Mouse (Mus musculus): ENCODE measurements around the gene Nrip1.
"Not testable (repeated sequence)": the region's sequence is repeated elsewhere in the genome, so short reads cannot be mapped to it uniquely, and the experiment has no call there.

The Nrip1 gene

GRCm38 (mm10) chr16:76373671-76374091 is at the start of gene Nrip1:
TSS of gene Nrip1 (minus strand) at chr16:76373827.
- no peak for DNase-seq (ENCODE audit: low read depth, low spot score)

GRCm38 (mm10) chr16:76422531-76422930 is 48.9 kb upstream of the Nrip1 start:
- DNase-seq (ENCODE audit: low read depth, low spot score): no peak

GRCm38 (mm10) chr16:76419849-76420248 is 46.2 kb upstream of the Nrip1 start:
- DNase-seq (ENCODE audit: low read depth, low spot score): no peak

DNA sequence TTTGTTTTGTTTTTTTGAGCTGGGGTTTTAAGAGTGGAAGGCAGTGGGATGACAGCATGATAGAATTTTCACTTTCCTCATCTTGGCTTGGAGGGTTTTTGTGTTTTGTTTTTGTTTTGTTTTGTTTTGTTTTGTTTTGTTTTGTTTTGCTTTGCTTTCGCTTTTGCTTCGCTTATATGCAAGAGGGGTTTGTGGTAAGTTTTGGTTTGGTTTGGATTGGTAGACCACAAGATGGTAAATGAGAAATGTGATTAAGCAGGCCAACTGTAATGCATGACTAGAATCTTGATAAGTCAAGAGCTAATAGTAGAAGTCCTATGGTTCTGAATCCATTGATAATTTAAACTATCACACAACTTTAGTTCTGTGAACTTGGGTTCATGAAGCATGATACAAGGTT is 42.9 kb upstream of the Nrip1 start:
- DNase-seq (ENCODE audit: low read depth, low spot score): no peak

GRCm38 (mm10) chr16:76416060-76416438 is 42.4 kb upstream of the Nrip1 start:
- DNase-seq (ENCODE audit: low read depth, low spot score): no peak

DNA sequence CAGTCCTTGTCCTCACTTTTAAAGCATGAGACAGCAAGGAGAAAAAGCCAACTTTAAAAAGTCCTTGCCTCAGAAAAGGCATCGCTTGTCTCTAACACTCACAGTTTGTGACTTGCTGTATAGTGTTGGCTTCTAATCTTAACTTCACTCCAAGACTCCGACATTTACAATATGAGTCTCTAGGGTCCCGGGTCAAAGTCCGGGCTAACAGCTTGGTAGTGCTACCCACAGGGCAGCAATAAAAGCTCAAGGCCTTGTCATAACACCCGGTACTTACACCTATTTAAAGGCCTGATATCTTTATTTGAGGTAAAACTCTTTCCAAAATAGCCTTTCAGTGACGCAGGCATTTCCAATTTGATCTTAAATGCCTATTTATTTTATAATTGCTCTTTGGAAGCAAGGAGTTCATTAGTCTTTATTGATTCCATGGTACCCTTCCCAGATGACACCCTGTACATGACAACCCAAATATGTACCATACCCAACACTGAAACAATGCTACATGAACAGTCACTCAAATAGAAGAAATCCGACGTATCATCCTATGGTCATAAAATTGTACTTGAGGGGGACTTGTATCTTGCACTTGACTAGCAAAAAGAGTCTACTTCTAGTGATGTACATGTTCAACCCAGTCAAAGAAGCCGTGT is 41.9 kb upstream of the Nrip1 start:
- no peak for DNase-seq (ENCODE audit: low read depth, low spot score)

DNA sequence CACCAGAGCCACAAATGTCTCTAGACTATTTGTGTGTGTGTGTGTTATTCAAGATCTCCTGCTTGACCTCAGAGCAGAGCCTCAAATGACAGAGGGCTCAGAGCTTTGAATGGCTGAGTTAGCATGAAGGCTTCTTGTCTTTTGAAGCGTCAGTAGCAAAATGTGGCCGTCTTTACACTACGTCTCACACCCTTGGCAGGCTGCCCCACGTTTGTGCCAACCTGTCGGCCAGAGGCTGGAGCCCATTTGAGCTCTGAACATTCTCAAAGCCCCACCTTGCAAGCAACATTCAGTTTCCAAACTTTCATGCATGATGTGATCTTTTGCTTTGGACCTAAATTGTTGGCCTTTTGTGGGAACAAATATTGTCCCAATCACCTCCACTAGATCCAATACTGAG is 40.9 kb upstream of the Nrip1 start:
- no peak for DNase-seq (ENCODE audit: low read depth, low spot score)

- DNase-seq (ENCODE audit: low read depth, low spot score): no peak
These were observed 40.0 kb upstream of the Nrip1 start for GRCm38 (mm10) chr16:76413581-76413980.

DNA sequence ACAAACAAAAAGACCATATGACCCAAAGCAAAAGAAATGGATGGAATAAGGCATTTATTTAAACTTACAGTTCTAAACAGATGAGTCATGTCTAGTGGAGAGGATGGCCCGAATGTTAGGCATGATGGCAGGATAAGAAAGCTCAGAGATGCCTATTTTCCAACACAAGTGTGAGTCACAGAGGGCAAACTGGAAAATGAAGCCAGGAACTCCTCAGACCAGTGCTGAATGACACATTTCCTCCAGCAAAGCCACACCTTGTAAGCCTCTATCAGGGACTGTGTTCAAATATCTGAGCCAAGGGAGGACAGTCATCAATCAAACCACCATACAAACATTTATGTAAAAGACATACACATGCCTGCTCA is 35.7 kb upstream of the Nrip1 start:
- DNase-seq (ENCODE audit: low read depth, low spot score): no peak

GRCm38 (mm10) chr16:76408696-76409354 is 35.2 kb upstream of the Nrip1 start:
- no peak for DNase-seq (ENCODE audit: low read depth, low spot score)

DNA sequence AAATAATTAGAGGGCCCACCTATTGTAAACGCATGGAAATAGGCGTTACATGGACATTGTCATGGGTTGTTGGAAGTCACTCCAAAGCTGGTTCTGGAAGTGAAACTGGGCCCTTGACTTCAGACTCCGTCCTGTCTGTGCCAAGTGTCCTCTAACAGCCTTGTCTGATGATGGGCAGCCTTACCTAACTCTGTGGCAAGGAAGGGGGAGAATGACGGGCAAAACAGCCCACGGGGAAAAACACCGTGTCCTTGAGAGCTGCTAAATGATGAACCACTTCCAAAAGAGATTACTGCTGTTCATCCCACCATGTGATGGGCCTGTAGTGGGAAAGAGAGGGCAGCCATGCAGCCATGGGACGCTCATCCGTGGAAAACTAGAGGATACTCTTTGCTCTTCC is 34.6 kb upstream of the Nrip1 start:
- no peak for DNase-seq (ENCODE audit: low read depth, low spot score)

DNA sequence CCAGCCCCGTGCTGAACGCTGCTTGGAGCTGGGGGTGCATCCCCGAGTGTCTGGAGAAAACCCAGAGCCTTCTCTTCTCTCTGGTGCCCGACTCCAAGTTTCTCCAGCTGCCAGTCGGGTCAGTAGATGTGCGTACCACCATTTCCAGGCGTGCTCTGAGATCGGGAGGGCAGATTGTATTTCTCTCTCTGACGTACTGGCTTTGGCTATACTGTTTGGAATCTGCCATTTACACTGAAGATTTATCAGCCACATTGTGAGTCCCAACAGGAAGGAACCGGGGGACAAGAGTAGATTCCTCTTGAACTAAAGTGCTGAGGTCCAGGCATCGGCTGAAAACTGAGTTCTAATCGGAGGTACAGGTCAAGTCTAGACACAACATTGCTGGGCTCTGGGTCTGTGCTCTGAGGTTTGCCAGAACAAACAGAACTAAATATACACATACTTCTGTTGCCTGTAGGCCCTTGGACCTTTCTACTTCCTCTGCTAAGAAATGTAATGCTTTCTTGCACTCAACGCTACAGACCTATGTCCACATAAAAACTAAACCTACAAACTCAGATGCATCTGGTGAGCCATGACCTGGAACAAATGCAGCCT is 33.8 kb upstream of the Nrip1 start:
- DNase-seq (ENCODE audit: low read depth, low spot score): no peak

DNA sequence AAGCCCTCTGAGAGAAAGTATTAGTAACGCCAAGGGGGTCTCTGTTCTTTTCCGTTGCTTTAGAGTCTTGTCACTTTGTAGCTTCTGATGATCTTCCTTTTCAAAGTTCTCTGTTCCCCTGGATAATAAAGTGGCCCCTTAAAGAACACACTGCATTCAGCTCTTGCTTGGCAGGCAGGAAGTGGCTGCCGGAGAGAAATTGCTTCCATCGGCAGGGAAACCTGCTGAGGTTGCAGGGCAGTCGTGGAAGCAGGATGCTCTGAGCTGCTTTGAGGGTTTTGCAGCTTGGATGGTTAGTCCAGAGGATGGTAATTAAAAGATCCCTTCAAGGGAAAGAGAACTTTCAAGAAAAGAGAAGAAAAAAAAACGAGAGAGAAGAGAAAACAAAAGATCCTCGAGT is 33.3 kb upstream of the Nrip1 start:
- DNase-seq (ENCODE audit: low read depth, low spot score): no peak

GRCm38 (mm10) chr16:76406319-76406718 is 32.7 kb upstream of the Nrip1 start:
- DNase-seq (ENCODE audit: low read depth, low spot score): no peak

GRCm38 (mm10) chr16:76403305-76403704 is 29.7 kb upstream of the Nrip1 start:
- not testable (repeated sequence) for DNase-seq (ENCODE audit: low read depth, low spot score)

- DNase-seq (ENCODE audit: low read depth, low spot score): no peak
These were observed 22.9 kb upstream of the Nrip1 start for GRCm38 (mm10) chr16:76396512-76396911.

GRCm38 (mm10) chr16:76393267-76393666 is 19.6 kb upstream of the Nrip1 start:
- DNase-seq (ENCODE audit: low read depth, low spot score): no peak

GRCm38 (mm10) chr16:76386496-76386895 is 12.9 kb upstream of the Nrip1 start:
- DNase-seq (ENCODE audit: low read depth, low spot score): no peak

GRCm38 (mm10) chr16:76386071-76386470 is 12.4 kb upstream of the Nrip1 start:
- DNase-seq (ENCODE audit: low read depth, low spot score): no peak

DNA sequence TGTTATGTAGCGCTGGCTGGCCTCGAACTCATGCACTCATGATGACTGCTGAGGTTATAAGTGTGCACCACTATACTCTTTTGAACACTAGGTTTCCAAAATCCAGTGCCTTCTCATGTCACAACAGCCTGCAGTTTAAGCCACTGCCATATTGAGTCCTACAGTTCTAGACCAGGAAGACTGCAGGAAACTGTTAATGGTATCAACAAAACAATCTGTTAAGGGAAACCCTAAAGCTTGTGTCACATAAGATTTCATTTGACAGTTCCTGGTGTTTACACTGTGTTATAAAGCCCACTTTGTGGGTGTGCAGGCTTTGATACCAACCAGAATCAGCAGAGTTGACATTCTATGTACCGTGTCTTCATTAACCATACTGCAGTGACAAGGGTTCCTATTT is 3.6 kb upstream of the Nrip1 start:
- DNase-seq (ENCODE audit: low read depth, low spot score): no peak

DNA sequence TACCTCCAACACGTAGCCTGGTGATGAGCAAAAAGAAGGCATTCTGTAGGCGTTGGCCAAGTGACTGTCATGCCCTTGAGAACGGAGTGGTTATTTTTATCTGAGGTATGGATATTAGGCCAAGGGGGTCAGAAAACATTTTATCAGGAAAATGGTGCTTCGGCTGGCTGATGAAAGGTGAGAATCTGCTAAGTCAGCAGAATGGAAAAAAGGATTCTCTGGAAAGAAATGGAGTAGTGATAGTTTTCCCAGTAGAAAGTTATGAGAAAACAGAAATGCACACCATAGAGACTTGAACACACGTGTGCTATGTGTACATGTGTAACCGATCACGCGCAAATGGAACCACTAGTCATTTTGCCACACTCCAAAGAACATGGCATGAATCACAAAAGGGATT is 3.0 kb upstream of the Nrip1 start:
- DNase-seq (ENCODE audit: low read depth, low spot score): no peak

- DNase-seq (ENCODE audit: low read depth, low spot score): peak; percentile 71
These were observed 576 bp downstream of the Nrip1 start for GRCm38 (mm10) chr16:76372941-76373561.
